Mouse (Mus musculus): ENCODE results near the gene Ccni. TPM values are rescaled to one million over a fixed set of nuclear protein-coding genes. Genes with fewer than 3 reads are reported as not detected.

The Ccni gene
- 65.0 and 103 TPM in 2 replicates for polyA plus RNA-seq (2012; rRNA removed)

DNA sequence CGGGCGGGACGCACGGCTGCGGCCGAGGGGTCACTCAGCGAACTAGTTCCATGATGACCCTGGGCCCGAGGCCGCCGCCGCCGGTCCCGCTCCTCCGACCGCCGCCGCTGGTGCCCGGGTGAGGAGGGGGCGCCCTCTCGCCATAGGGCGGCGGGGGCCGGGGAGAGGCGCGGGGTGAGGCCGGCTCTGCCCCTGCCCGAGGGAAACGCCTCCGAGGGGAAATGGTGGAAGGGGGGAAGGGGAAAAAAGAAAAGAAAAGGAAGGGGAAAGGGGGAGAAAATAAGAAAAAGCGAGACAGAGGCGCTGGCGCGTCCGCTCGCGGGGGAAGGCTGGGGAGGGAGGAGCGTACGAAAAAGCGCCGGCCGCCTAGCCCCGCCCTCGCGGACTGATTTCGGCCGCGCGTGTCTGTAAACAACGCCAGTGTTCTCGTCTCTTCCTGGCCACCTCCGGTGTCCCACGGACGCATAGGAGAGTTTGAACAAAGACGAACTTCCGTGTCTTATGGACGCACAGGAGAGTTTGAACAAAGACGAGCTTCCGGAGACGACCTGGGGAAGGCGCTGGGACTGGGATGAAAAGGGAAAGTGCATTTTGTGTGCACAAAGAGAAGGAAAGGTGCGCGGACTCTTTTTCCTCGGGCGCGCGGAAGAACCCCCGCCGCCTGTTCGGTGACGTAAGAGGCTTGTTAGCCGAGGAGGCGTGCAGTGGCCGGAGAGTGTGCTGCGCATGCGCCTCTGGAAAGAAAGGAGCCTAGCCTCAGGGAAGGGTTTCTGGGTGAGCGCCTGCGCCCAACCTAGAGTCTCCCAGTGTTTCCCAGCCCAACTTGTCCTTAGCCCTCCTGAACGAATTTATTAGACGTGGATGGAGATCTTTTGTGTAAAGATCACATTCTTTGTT lies at the start of gene Ccni, which contains the start of gene 2010109A12Rik:
Gene Ccni, minus strand, starts transcription at position 387 of the 897 bp plus-strand sequence.
Gene 2010109A12Rik, plus strand, starts transcription at position 410 of the 897 bp plus-strand sequence.
- peak; percentile 89 for DNase-seq (ENCODE audit: low spot score)

DNA sequence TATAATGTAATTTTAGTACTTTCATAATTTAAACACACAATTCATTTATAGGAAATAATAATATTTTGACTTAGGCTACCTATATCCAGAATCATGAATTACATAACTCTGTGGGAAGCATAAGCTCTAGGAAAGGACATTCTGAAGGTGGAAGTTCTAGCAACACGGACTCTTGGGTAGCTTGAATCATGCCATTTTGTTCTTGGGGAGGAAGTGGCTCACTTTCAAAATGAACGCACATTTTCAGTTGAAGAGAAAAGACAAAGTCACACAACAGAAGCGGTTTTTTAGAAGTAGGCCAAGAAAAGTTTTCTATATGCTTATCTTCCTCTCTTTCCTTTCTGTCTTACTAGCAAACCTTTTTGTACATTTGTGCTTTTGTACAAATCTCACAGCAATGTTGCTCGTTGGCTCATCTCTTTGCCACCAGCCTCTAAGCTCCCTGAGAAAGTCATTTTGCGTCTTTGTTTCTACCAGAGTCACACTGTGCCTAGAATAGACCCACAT lies 49.5 kb upstream of the Ccni start:
- no peak for DNase-seq (ENCODE audit: low spot score)

DNA sequence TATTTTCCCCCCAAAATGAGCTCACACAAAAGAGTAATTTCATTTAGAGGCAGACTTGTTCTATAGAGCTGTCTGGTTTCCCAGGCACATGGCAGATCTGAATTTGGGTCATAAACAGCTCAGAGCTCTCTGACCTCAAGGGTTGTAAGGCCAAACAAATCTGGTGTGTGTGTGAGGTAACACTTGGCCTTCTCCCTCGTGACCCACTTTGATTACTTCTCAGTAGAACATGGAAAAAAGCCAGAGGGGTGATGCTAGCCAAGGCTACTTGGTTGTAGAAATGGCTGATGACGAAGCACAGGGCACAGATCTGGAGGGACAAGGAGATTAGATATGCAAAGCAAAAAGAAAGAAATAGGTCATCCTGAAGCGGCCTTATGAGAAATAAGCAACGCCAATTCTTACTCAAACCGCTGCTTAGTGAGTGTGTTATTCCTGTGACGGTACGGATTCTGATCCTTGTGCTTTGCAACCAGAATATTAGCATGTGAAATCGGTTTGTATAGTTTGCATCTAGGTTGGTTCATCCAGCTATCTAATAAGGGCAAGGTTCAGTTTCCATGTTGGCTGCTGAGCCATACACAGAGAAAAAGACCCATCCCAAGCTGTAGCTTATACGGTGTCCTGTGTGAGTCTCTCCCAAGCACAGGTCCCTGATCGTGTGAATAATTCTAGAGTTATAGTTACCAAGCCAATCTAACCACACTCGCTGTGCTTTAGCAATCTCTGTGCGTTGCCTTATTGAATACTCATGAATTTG lies 44.9 kb upstream of the Ccni start:
- no peak for DNase-seq (ENCODE audit: low spot score)

DNA sequence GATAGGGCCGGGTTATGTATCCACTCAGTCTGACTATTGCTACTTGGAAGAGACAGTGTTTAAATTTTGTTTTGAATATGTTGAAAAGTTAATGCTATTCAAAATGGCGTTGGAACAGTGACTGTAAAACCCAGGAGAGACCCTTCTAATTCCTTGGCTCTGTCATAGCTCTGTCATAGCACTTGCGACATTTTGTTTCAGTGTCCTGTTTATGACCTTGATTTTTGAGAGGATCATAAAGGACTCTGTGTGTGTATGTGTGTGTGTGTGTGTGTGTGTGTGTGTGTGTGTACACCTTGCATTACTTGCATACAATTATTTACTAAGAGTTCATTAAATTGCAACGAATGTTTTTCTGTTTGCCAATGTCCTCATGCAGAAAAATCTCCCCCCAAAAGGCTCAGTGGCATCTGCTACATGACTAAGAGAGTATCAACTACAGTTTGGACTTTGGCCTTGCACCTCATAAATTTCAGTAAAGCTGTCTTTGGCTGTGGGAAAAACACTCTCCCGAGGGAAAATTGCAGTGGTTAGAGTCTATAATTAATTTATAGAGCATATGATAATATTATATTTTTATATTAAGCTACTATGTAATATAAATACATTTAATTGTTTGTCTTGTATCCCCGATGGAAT lies 43.8 kb upstream of the Ccni start:
- no peak for DNase-seq (ENCODE audit: low spot score)

DNA sequence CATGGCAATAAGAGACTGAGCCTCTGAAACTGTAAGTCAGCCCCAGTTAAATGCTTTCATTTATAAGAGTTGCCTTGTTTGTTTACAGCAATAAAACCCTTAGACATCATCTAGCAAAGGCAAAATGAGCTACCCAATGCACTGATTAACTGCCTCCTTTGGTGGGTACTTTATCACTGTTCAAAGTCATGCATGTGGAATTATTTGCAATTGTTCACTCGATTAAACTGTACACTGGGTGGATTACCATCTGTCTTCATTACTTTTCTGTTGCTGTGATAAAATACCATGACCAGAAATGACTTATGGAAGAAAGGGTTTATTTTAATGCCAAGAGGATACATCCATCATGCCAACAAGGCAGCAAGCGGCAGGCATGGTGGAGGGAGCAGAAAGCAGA lies 39.0 kb upstream of the Ccni start:
- no peak for DNase-seq (ENCODE audit: low spot score)

DNA sequence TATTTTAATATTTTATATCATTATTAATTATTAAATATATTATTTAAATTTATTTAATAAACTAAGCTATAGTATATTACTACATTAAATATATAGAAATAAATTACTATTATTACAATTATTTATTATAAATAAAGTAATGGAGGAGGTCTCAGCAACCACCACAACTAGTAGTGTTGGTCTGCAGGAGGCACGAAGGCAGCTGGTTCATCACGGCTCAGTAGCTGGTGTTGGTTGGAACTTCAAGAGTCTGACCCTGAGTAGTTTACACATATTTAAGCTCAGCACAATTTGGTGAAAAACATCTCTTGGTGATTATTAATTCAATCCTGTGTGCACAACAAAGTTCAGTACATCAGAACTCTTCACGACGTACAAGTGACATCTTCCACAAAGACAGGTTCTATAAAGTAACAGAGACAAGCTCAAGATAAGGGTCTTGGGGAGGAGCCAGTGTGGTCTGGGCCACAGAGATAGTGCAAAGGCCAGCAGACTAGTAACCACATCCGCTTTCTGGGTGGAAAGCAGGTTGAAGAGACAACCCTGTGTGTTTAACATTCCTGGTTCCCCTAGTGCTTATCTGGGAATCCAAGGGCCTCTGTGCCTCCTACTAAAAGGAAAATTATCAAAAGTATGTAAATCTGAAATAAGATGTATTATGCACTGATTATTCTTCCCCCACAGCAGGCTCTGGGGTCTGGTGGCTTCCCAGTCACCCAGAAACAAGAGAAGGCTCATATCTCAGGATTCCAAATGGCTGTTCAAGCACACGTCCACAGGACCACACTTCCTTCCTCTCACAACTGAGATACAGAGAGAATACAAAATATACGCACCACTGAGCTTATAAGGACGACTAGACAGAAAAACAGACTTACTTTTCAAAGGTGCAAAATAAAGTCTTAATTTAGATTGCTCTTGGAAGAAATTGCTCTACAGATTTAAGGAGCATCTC lies 33.6 kb upstream of the Ccni start:
- no peak for DNase-seq (ENCODE audit: low spot score)

DNA sequence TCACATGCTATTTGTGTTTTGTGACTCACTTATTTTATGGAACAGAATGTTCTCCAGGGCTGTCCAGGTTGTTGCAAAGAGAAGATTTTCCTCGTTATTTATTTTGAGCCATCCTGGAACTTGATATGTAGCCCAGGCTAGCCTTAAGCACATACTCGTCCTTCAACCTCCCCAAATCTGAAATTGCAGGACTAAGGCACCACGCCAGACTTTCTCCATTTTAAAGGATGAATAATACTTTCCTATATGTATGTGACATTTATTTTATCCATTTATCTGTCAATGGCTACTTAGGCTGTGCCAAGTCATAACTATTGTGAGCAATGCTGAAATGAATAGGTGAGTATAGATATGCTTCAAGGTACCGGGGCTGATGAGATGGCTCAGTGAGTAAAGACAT lies 30.2 kb upstream of the Ccni start:
- DNase-seq (ENCODE audit: low spot score), result no peak

DNA sequence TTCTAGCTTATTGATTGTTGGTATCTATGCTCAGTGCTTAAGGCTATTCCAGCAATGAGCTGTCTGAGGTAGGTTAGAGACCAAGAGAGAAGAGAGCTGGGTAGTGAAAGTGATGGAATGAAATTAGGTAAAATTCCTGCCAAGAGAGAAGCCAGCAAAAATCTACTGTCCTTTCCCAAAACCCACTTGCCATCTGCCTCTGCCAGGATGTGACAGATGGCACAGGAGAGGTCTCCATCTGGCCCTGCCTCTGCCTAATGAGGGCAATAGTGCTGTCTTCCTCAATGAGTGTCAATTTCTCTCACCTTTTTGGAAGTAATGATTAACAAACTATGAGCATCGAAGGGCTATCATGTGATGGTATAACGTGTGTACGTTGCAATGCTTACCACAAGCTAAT lies 29.6 kb upstream of the Ccni start:
- no peak for DNase-seq (ENCODE audit: low spot score)

DNA sequence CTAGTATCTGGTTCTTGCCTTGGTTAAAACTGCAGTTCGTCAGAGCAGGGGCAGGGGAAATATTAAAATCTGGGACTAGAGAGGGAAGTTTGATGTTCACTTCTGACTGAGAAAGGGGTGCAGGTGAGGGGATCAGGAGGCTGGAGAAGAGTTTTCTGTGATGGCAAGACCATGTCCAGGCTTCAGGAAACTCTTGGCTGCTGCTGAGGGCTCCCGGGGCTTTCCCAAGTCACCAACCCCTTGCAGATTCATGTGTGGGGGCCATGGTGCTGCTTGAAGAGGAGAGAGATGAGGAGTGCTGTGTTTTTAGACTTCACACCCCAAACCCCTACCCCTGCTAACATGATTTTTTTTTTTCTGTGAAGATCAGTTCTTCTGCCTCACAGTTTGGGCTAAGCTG lies 28.3 kb upstream of the Ccni start:
- no peak for DNase-seq (ENCODE audit: low spot score)

DNA sequence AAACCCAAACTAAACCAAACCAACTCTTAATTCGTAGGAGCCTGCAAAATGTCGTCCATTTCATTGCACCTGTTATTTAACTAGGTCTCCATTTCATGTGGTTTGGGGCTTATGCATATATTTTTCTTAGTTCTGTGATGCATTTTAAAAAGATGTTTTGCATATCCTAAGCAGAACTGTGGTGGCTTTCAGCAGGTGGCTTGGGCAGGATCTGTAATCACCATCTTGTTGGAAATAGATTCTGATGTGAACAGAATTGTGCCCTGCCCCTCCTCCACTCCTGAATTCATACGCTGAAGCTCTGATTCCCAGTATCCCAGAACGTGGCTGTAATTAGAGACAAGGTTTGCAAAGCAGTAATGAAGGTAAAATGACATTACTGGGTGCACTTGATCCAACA lies 27.8 kb upstream of the Ccni start:
- DNase-seq (ENCODE audit: low spot score), result no peak

DNA sequence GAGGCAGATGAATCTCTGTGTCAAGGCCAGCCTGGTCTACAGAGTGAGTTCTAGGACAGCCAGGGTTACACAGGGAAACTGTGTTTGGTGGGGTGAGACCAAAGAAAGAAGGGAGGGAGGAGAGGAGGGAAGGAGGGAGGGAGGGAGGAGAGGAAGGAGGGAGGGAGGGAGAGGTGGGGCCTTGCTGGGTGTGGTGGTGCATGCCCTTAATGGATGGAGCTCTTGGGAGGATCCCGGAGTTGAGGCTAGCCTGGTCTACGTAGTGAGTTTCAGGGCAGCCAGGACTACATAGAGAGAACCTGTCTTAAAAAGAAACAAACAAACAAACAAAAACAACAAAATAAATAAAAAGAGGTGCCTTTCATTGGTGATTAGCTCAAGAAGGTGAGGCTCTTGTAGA lies 26.5 kb upstream of the Ccni start:
- no peak for DNase-seq (ENCODE audit: low spot score)

DNA sequence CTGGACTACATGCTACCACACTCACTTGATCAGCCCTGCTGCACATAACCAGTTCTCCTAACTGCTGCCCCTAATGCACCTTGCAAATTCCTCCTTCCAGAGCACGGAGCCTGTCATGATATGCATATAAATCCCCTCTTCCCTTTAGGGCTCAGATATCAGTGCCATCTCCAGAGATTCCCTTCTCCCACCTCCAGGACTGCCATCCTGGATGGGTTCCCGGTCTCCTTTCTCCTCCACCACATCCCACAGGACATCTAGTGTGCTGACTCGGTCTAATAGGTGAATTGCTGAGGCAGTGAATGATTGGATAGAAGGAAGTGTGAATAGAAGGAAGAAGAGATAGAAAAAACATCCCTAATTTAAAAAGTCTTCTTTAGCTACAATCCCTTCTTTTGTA lies 25.4 kb upstream of the Ccni start:
- no peak for DNase-seq (ENCODE audit: low spot score)

DNA sequence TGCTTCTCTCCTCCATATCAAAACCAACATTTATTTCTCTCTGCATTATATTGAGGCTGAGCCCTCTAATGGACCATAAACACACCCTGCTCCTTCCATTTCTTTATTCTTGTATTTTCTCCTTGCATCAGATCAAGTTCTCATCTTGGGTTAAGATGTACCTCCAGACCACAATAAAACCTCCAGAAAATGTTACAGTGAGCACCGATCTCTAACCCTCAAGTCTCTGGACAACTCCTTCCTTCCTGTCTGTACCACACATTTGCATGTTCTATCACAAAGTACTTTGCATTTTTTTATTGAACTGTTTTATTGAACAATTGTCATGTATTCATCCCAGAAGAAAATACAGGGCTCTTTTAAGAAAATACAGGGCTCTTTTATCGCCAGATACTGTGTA lies 23.2 kb upstream of the Ccni start:
- DNase-seq (ENCODE audit: low spot score), result no peak

DNA sequence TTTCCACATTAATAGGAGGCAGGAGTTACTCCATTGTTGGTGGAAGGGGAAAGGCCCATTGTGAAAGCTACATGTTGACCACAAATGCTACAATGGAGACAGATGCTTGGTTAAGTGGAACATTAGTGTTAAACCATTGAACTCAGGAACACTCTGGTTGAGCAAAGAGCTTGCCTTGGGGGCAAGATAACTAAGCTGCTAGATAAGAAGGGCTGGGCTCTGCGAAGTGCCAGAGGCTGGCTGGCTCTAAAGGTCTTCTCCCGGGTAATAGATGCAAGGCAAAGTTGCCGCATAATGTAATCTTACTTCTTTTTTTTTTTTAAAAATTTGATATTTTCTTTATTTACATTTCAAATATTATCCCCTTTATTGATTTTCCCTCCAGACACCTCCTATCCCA lies 20.9 kb upstream of the Ccni start:
- DNase-seq (ENCODE audit: low spot score), result no peak

DNA sequence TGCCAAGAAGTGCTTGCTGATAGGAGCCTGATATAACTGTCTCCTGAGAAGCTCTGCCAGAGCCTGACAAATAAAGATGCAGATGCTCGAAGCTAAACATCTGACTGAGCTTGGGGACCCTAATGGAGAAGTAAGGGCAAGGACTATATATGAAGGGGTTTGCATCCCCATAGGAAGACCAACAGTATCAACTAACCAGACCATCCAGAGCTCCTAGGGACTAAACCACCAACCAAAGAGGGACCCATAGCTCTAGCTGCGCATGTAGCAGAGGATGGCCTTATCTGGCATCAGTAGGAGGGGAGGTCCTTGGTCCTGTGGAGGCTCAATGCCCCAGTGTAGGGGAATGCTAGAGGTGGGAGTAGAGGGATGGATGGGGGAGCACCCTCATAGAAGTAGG lies 18.3 kb upstream of the Ccni start:
- no peak for DNase-seq (ENCODE audit: low spot score)

DNA sequence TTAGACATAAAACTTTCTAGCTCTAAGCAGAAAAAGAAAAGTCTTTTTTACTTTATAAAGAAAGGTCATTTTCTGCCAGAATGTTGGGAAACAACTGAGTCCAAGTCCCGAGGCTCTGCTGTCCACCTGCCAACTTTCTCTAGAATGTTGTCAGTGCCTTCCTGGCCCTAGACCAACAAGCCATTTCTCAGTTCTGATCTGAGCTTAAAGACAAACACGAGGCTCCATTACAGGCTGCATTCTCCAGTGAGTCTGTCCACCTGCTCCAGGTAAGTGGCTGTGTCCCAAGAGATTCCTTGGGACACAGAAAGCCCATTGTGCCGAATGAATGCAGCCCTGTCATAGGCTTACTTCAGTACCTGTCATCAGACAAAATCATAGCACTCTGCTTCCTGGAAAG lies 15.4 kb upstream of the Ccni start:
- no peak for DNase-seq (ENCODE audit: low spot score)

DNA sequence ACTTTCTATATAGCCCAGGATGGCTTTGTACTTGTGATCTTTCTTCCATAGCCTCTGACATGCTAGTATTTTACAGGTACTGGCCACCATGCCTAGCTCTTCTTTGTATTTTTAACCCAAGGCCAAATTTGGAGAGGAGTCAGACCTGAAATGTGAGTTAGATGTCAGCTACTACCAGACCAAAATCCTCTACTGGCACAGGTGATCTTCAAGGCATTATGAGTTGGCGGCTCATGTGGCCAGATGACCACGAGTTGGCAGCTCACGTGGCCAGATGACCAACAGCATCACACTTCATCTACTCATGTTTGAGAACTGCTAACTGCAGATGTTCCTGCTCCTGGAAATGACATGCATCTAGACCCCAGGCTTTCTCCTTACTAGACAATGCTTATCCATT lies 12.1 kb upstream of the Ccni start:
- DNase-seq (ENCODE audit: low spot score), result no peak

DNA sequence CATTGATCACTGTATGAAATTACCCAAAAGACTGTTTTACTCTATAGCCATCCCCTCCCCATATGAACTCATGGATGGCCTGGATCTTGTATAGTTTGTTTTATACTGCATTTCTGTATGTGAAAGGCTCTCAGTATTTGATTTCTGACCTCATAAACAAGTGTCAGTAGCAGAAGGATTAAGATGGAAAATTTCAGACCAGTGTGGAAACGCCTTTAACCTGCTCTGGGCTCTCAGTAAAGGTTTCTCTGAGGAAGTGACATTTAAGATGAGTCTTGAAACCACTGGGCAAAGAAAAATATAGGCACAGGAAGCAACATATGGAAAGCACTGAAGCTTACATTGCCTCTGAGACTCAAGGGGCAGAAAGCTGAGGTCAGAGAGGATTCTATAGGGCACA lies 1.3 kb upstream of the Ccni start:
- DNase-seq (ENCODE audit: low spot score), result no peak

DNA sequence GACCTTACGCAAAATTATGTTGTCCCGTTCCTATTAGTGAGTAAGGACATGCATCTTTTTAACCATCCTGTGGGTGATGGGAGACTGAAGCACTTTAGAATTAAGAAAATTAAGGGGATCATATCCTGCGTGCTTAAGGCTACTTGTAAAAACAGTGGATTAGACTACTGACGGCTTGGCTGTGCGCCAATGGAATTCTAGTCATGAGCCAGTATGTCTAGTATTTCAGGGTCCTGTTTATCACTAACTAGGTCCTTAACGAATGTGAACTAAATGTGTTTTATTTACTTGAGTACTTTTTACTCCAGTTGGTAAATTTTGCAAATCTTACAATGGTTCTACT lies 682 bp upstream of the Ccni start:
- DNase-seq (ENCODE audit: low spot score), result no peak

DNA sequence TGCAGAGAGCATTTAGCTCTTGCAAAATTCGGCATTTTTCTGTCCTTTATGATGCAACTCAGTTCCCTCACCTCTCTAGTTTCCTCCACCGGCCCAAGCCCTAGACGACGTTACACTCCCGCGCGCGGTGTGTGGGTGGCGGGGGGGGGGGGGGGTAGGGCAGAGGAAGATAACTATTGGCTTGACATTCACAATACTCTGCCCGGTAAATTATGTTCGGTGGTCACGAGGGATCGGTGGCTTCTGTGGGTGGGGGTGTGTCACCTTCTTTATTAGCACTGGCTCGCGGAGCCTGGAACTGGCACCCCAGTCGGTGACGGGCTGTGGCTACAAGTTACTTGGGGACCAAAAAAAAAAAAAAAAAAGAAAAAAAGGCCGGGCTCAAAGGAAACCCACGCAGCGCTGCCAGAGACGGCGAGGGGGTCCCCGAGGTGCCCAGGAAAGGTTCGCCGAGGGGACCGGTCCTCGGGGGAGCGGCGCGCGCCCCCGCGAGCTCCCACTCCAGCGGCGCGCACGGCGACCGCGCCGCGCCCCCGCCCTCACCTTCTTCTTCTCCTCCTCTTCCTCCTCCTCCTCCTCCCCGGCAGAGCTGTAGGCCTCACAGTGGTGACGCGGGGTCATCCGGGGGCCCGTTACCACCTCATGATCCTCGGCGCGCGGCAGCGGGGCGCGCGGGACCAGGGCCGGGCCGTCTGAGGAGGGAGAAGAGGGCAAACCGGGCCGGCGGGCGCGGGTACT lies 755 bp downstream of the Ccni start:
- DNase-seq (ENCODE audit: low spot score), result no peak

DNA sequence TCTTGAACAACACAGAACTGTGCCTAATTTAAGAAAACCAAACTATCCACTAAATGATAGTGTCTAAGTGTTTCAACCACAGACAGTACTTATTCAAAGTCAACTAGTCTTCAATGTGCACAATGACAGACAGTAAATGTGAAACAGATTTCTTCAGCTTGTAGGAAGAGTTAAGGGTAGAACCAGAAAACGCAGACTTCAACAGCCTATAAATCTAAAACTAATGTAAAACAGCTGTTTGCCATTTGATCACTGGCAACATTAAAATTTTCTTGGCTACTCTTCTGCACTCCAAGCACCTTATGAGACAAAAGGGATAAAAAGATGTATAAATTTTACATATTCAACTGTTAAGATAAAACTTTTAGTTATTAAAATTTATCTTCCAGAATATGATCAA lies 5.1 kb downstream of the Ccni start:
- DNase-seq (ENCODE audit: low spot score), result no peak

Data from urinary bladder, adult 2 months (tissue).